Mouse (Mus musculus): Measurements from ENCODE around the gene Necab3.

Gene Necab3

DNA sequence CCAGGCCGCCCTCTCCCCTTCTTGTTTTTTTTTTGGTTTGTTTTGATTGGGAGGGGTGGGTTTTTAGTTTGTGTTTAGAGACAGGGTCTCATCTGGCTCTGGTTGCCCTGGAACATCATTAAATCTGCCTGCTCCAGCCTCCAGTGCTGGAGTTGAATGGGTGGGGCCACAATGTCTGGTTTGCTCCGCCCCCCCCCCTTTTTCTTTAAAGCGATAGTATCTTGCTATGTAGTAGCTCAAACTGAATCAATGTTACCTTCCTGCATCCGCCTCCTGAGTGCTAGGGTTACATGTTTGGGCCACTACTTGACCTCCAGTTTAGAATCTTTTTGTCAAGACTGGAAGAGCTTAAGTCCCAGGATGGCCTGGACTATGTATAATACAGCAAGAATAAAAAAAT lies 12.6 kb upstream of the Necab3 start:
- DNase-seq: no peak

DNA sequence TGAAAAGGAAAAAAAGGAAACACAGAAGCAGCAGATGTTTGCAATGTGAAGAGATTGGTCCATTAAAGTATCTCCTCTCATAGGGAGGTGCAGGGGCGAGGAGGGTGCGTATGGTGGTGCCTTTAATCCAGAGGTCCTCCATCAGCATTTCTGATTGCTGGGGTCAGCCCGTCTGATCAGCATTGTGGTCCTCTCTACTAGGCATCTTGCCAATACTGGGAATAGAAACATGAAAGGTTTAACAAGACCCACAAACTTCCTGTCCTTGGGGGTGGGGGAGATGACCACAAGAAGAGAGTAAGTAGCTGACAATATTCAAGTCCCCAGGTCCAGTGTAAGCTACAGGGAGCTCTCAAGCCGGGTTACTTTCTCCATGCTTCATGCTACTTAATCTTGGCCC lies 12.0 kb upstream of the Necab3 start:
- DNase-seq: no peak

DNA sequence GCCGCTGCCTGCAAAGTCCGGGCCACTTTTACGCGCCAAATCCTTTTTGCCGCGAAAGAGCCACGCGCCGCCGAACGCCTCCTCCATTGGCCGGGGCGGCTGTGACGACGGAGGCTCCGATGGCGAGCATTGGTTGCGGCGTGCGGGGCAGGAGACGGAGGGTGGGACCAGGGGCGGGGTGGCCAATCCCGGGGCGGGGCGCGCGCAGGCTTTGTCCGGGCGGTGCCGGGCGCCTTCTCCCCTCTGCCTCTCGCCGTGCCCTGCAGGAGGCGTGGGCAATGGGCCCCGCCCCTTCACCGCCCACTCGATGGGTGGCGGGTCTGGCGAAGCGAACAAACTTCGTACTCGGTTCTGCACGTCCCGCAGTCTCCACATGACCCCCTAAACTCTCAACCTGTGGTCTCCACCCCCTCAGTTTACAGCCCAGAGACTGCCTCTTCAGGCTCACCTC lies 11.2 kb upstream of the Necab3 start, which contains the start of gene E2f1:
TSS of gene E2f1 (minus strand) at position 57 of the 451 bp plus-strand sequence.
- DNase-seq: peak; percentile 93 to 96

DNA sequence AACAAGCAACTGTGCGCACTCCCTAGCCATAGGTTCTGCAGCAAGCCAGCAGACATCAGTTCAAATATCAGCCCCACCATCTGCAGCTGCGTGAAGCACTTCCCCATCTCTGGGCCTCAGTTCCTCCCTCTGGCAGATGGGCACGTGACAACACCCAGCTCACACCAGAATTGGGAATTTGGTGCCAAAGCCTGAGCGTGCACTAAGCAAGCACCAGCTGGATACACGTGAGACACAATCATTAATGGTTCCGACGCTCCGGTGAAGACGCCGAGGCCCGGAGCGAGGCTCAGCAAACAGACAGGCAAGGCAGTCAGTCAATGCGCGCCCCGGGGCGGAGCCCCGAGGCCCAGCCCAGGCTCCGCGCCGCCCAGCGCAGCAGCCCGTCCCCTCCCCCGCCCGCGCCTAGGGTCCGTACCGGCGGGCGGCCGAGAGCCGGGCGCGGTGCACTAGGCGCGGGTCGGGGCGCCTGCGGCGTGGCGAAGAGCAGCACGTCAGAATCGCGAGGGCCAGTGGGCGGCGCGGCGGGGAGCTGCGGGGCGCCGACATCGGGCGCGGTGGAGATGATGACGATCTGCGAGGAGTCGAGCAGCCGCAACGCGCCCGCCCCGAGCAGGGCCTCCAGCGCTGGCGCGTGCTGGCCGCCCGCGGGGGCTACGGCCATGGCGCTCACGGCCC lies 10.5 kb upstream of the Necab3 start:
- DNase-seq: peak; percentile 67 to 75

DNA sequence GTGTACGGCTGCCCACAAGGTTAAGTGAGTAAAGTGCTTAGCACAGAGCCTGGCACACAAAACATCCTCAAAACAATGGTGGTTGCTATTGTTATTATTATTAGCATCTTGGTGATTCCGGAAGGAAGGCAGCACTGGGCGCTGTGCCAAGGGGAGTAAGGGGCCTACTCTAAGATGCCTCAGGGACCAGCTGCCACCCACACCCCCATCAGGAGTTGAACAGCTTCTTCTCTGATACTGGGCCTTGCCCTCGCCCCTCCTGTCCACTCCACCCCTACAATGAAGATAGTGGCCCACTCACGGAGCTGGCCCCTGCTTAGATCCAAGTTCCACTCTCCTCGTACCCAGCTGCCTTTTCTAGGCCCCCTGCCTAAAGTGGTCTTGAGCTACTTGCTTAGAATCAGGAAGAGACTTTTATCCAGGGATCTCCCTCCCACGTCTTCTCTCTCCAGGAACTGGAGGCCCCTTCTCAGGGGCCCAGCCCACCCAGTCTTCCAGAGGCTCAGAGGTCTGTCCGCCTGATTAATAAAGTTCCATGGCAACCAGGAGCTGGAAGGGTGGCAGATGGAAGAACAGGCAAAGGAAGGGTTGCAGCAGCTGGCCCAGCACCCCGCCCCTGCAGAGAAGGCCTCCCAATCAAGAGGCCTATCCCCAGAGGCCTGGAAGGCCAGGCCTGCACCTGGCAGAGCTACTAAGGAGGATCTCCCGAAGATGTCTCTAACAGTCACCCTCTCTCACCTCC lies 9.8 kb upstream of the Necab3 start:
- DNase-seq: no peak

DNA sequence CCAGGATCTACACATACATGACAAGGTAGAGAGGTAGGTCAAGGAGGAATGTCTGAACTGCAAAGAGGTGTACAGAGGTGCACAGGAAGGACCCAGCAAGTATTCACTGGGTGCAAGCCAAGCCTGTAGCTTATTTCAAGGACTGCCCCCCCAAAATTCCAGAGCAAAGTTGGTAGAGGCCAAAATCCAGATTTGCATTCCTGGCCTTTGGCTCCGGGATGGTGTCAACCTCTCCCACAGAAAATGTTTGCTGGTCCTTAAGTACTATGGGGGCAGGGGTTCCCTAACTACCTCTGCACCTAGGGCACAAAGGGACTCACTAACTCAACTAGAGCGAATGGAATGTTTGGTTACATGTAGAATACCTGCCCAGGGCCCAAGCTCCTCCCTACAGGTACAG lies 9.1 kb upstream of the Necab3 start:
- no peak for DNase-seq

DNA sequence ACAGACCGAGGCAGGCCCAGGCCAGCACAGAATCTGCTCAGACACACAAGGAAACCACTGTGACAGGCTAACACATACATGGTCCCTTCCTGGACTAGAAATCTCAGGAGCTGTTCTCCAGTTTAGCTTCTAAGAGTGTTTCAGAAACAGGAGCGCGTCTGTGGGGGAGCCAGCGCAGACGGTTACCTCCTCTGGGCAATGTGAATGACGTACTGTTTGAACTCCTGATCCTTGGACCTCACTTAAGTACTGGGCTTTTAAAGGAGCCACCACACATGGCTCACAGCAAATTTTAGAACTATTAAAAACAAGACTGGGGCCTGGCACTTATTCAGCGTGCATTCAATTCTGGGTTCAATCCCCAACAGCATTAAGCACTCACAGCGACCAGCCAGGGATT lies 8.0 kb upstream of the Necab3 start:
- DNase-seq: no peak

DNA sequence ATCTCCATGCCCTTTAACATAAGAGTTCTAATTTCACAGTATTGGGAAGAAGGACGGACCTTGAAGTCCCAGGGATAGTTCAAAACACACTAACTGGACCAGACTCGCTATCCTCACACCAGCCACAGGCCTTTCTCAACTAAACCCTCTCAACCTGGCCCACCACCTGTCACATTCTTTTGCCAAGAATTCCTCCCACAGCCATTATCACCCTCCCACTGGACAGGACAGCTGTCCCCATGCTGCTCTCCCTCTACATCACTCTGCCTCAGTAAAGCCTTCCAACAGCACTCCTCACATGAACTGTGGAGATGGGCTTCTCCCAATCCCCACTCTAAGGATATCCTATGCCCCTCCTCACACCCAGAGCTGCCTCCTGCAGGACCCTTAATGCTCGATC lies 6.9 kb upstream of the Necab3 start:
- DNase-seq: no peak

DNA sequence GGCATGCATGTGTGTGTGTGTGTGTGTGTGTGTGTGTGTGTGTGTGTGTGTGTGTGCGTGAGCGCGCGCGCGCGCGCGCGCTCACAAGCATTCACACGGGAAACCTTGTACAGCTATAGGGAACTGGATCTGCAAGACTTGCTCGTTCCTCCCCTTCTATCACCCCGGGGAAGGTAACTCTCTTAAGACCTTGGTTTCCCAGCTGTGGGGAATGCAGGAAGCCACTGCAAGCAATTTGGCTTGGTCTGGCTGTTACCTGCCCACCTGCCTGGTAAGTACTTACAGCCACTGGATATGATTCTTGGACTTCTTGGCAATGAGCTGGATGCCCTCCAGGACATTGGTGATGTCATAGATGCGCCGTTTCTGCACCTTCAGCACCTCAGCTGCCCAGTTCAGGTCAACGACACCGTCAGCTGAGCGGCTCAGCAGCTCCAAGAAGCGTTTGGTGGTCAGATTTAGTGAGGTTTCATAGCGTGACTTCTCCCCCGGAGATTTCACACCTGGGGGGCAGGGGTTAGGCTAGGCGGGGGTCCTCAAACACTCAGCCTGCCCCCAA lies 5.0 kb upstream of the Necab3 start:
- DNase-seq: no peak

DNA sequence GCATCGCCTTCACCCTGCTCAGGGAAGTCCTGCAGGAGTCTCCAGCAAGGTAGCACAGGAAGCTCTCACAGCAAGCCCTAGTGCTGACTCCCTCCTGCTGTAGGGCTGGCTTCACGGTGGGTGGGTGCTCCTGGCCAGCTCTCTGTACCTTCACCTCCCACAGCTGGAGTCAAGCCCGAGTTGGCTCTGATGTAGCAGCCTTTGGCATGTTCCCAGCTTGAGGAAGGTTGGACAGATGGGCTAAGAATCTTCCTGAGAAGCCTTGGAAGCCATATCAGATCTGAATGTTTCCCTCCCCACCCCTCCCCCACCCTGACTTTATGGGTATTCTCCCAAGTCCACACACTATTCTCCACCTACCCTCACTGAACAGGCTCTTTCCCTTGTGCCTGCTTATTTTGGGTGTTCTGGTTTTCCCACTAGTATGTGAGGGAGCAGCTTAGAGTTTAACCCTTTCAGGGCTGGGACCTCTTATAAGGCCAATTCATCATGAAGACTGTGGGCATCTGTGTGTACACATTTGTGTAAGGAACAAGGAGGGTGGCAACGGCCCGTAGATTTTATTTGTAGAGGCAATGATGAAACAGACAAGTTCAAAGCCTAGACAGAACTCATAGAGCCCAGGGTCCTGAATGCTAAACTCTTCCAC lies 1.4 kb downstream of the Necab3 start:
- no peak for DNase-seq

DNA sequence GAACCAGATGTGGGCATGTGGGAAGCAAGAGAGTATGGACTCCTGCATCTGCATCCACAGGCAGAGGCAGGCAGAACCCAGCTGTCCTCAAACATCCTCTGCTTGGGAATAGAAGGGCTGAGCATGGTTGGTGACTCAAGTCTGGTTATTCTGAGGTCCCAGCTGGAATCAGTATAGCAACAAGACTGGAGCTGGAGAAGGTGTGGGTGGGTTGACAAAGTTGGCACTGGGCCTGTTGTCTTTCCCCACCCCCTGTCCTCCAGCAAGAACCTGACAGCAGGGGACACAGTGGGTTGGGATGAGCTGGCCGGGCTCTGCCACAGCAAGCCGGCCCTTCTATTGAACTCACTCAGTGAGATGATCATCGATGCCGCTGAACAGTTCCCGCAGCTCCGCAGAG lies 3.5 kb downstream of the Necab3 start:
- DNase-seq: no peak

DNA sequence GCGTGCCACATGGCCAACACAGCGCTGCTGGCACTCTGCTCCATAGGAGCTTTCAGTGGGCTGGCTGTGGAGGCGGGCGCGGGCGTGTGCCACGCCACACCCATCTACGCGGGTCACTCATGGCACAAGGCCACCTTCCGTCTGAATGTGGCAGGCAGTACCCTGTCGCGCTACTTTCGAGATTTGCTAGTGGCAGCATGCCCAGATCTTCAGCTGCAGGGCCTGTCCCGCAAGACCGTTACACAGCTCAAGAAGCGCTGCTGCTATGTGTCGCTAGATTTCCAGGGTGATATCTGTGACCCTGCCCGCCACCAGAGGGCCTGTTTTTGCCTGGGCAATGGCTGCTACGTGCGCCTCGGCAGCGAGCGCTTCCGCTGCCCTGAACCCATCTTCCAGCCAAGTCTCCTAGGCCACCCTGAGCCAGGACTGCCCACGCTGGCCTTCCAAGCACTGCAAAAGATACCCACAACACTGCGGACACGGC lies 6.2 kb downstream of the Necab3 start:
- peak; percentile 80 to 81 for DNase-seq

DNA sequence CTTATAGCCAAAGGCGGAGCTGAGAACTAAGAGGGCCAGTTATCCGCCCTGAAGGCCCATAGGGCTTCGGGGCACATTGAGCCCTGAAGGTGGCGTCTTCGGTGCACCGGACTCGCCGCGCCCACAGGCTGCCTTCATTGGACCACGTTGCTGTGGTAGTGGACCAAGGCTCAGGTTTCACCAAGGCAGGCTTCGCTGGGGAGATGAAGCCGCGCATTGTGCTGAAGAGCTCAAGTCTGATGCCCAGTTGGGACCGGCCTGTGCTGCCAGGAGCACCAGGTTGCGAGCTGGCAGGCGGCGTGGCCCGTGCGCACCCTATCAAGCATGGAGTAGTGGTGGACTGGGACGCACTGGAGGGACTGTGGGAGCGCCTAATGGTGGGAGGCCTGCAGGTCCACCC lies 6.8 kb downstream of the Necab3 start:
- DNase-seq: no peak

DNA sequence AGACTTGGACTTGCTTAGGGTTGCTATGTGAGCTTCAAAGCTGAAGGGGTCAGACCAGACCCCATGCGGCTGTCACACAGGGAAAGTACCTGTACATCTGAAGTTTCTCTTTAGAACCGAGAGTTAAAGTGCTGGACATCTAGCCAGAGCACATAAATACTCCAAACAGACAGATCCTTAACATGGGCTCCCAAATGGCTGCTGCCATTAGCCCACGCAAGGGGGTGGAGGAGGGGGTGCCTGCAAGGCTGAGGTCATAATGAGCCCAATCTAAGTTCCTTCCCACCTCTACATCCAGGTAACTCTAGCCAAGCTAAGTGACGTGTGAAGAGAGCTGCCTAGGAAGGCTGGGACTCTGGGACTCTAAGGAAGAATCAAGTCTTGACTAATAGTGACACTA lies 7.2 kb downstream of the Necab3 start, which contains the start of gene Actl10:
TSS of gene Actl10 (plus strand) at position 301 of the 400 bp plus-strand sequence.
- DNase-seq: no peak

DNA sequence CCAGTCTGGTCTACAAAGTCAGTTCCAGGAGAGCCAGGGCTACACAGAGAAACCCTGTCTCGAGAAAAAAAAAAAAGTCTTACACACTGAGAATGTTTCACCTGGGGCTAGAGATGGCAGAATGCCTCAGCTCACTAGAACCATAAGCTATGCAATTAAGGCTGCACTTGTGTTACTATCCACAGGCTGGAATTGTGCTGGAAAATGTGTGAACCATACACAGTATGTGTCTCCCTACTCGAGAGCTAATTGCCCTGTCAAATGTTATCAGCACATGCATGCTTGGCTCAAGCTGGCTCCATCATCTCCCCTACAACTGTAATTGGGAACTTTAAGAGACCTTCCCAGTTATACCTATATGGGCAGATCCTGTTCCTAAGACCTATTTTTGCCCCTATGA lies 7.8 kb downstream of the Necab3 start:
- DNase-seq: no peak

DNA sequence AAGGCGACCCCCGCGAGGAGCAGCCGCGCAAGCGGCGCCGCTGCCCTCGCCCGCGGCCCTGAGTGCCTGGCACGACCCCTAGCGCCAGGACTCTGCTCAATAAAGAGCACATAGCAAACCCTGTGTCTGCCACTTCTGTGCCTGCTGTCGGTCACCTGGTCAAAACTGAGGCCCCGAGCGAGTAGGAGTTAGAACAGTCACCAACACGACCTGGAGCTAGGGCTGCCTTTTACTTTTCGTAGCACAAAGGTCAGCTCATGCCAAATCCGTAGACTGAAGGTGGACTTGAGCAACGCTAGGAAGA lies 8.9 kb downstream of the Necab3 start:
- no peak for DNase-seq

DNA sequence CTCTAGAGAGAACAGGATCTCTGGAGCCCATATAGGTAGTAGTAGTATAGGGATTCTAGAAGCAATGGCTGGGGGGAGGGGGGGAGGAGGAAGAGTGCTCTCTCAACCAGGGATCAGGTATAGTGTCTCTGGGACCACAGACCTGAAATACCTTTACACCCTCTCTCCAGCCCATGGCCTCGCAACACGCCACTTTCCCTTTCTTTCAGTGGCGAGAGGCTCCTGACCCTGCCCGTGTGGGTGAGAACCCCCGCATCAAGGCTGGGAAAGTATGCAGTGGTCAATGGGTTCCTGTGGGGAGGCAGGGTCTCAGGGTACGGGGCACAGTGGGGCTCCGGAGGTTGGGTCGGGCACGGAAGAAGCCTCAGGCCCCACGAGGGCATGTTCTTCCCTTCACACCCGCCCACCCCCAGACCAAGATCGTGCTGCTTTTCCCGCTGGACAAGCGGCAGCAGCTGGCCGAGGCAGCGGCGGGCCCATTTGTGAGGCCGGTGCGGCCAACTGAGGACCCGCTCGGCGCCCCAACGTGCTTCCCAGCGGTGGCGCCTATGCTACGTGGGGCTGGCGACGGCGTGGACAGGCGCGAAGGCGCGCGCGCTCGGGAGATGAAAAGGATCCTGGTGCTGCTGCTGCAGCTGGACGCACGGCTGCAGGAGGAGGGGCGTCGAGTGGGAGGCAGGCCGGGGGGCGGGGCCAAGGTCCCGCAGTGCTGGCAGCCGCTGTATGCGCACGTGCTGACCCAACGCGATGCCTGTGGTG lies 9.4 kb downstream of the Necab3 start:
- peak; percentile 67 to 79 for DNase-seq

DNA sequence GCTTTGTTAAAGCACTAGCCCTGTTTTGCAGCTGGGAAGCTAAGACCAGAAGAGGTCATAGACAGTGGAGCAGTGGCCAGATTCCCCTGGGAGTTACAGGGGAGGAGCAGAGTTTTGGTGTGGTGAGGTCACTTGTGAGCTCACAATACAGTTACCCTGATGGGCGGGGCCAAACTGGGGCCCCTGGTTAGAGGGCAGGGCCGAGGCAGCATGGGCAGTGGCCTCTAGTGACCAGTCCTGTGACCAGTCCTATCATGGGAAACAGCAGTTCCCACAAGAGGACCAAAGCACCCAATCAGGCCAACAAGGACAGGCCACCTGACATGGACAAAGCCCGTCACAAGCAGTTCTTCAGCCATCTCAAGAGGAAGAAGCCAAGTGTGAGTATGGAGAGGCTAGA lies 10.0 kb downstream of the Necab3 start:
- no peak for DNase-seq

DNA sequence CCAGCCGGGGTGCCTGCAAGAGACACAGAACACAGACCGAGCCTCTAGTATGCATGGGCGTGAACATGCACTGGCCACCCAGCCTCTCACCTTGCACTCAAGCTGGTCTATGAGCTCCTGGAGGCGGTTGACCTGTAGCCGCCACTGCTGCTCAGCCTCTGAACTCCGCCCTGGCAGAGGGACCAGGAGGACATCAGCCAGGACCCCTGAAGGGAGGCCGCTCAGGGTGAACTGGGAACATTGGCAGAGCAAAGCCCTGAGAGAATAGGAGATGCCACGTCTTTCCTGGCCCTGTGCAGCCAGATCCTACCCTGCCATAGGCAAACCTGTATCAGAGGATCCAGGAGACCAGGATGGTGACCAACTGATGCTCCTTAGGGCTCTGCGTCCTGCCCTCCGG lies 12.0 kb downstream of the Necab3 start, which contains the start of gene 1700003F12Rik:
TSS of gene 1700003F12Rik (plus strand) at position 375 of the 400 bp plus-strand sequence.
- no peak for DNase-seq

DNA sequence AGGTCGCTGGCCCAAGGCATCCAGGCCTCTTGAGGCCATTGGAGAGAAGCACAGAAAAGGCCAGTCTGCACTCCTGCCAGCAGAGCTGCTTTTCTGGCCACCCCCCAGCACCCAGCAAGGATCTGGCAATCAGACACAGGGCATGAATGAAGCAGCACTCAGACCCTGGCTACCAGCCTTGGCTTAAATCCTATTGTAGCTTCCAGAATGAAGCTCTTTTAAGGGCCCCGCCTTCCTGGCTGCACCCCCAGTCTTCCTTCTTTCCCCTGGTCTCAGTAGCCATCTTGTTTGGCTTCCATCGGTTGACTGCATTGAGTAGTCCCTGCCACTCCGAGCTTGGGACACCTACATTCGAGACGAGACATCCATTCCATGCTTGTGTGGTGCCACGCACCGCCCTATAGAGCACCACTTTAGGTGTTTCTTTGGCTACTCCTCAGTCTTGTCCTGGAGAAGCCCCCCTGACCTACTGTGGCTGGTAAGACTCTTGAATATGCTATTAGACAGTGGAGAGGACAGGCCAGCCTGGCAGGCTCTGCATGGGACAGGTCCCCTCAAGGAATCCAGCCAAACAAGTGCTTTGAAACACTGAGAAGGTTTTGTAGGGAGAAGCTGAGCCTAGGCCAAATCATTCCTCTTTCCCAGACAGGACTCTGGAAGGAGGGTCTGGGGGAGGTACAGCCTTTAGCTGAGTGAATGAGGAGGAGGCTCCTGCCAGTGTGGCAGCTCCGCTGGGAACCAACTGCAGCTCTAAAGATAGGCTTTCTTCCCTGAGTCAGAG lies 14.9 kb downstream of the Necab3 start:
- no peak for DNase-seq

DNA sequence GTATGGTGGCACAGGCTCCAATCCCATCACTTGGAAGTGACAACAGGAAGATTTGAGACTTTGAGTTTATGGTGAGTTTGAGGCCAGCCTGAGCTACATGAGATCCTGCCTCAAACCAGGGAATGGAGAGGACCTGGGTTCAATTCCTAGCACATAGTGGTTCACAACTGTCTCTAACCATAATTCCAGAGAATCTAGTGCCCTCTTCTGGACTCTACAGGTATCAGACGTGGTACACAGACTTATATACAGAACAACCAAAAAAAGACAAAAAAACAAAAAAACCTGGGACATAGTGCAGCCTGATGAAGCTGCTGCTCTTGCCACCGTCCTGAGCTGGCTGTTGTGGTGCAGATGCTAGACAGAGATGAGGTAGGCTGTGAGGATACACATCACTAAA lies 17.1 kb downstream of the Necab3 start:
- no peak for DNase-seq

DNA sequence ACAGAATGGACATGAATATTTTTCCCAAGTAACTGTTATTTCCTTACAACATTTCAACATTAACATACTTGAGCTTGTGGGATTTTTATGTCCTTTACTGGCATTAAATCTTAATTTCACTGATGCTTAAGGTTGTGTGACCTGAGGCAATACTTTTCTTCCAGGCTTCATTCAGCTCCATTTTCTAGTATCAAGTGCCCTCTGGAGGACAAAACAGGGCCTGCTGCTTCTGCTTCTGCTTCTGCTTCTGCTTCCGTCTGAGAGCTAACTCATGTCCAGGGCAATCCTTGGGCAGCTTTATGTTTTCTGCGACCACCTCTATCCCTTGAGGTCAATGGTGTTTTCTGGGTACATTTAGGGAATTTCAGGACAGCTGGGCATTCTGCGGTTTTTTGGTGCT lies 19.0 kb downstream of the Necab3 start:
- no peak for DNase-seq
